Mouse (Mus musculus) midbrain, embryonic 15.5 days (tissue): Measurements from ENCODE around the gene Cdc45. TPM values are rescaled to one million over a fixed set of nuclear protein-coding genes. Genes with fewer than 3 reads are reported as not detected.
A peak's percentile ranks its signal among the peaks of the same experiment; 100 is the strongest.

ENCODE experiments used
- ATAC-seq: fragments of 200-750 bp; cut with Nextera tagmentation; replicated peaks from 2 replicates; pipeline ENCODE4 v1.8.0; 2017; ENCODE audit warnings: moderate TSS enrichment
- H3K27ac ChIP-seq: fragments of 300-500 bp; sonication (generic); 2 replicates; pipeline ENCODE4 v1.5.1; 2015; ENCODE audit warnings: mild to moderate bottlenecking, inconsistent platforms
- H3K27me3 ChIP-seq: fragments of 300-500 bp; sonication (generic); replicated peaks from 2 replicates; pipeline ENCODE4 v1.6.1; 2015; ENCODE audit warnings: inconsistent platforms
- H3K36me3 ChIP-seq: fragments of 300-500 bp; sonication (generic); replicated peaks from 2 replicates; pipeline ENCODE4 v1.6.1; 2015; ENCODE audit warnings: inconsistent platforms
- H3K4me1 ChIP-seq: fragments of 300-500 bp; sonication (generic); 2 replicates; pipeline ENCODE4 v1.6.1; 2015; ENCODE audit warnings: inconsistent platforms
- H3K4me2 ChIP-seq: fragments of 300-500 bp; sonication (generic); 2 replicates; pipeline ENCODE4 v1.6.1; 2015; ENCODE audit warnings: inconsistent platforms, mild to moderate bottlenecking, moderate library complexity
- H3K4me3 ChIP-seq: fragments of 300-500 bp; sonication (generic); 2 replicates; pipeline ENCODE4 v1.5.1; 2015; ENCODE audit warnings: mild to moderate bottlenecking, inconsistent platforms
- H3K9ac ChIP-seq: fragments of 300-500 bp; sonication (generic); 2 replicates; pipeline ENCODE4 v1.6.1; 2015; ENCODE audit warnings: mild to moderate bottlenecking, inconsistent platforms
- H3K9me3 ChIP-seq: fragments of 300-500 bp; sonication (generic); 2 replicates; pipeline ENCODE4 v1.6.1; 2016; ENCODE audit warnings: inconsistent platforms
- WGBS: fragments of 180-500 bp; shearing (Covaris S2); methylation state at CpG from one replicate; pipeline ENCODE4 v1.1.7; 2015; ENCODE audit warnings: mixed read lengths; 5-methylcytosine and 5-hydroxymethylcytosine counted together
- polyA plus RNA-seq: library from polyadenylated mRNA; unstranded; fragments of >200 nt; fragmentation: Nextera tagmentation; extraction: Ambion mirVana; gene quantifications from 2 replicates; pipeline ENCODE4 v1.2.1, GENCODE M21; 2015

Cdc45 gene
- polyA plus RNA-seq, 1 experiment from 2014 or later, result 6.9 TPM

DNA sequence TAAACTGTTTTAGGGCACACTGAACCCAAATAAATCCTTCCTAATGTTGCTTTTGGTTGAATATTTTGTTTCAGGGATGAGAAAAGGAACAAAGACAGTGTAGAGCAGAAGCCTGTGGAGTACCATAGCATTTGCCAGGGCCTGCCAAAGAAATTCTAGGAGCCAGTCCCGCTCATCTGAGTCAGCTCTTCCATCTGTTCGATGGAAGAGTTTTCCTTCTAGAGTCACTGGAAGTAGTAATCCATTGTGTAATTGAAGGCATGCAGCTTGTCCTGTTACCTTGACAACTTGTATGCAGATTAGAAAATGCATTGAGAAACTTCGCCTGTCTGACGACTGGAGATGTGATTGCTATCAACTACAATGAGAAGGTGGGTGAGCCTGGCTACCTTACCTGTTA is 11.1 kb upstream of the Cdc45 start:
- ATAC-seq, result no peak
- no peaks in the 10 kb centered on the region for H3K4me1 ChIP-seq
- no peaks in the 10 kb centered on the region for H3K27me3 ChIP-seq
- H3K9ac ChIP-seq, result no peak overlapping the region
- H3K36me3 ChIP-seq, result peaks cover 81% of the 10 kb centered on the region
- WGBS, result 66% methylated on average over 4 of the region's 4 CpGs
- no peak overlapping the region for H3K4me2 ChIP-seq
- H3K9me3 ChIP-seq, result no peaks in the 10 kb centered on the region
- no peak overlapping the region for H3K4me3 ChIP-seq
- H3K27ac ChIP-seq, result no peak overlapping the region

GRCm38 (mm10) chr16:18822356-18822755 is 10.6 kb upstream of the Cdc45 start:
- 87% methylated on average over 1 of the region's 1 CpGs for WGBS
- H3K27me3 ChIP-seq, result no peaks in the 10 kb centered on the region
- H3K4me1 ChIP-seq, result no peaks in the 10 kb centered on the region
- H3K4me3 ChIP-seq, result no peak overlapping the region
- no peaks in the 10 kb centered on the region for H3K9me3 ChIP-seq
- H3K4me2 ChIP-seq, result no peak overlapping the region
- peaks cover 77% of the 10 kb centered on the region for H3K36me3 ChIP-seq
- no peak for ATAC-seq
- no peak overlapping the region for H3K27ac ChIP-seq
- no peak overlapping the region for H3K9ac ChIP-seq

GRCm38 (mm10) chr16:18812385-18812910 is 661 bp upstream of the Cdc45 start:
- Histone ChIP-seq H3K9ac (peak overlapping the region; percentile 82), H3K27ac (peak overlapping the region; percentile 79), H3K9me3 (no peaks in the 10 kb centered on the region), H3K27me3 (no peaks in the 10 kb centered on the region), H3K4me1 (peaks cover 12% of the 10 kb centered on the region), H3K4me3 (peak overlapping the region; percentile 97), H3K36me3 (peaks cover 18% of the 10 kb centered on the region), H3K4me2 (peak overlapping the region; percentile 83)
- ATAC-seq, result peak; percentile 69
- 2% methylated on average over 31 of the region's 31 CpGs for WGBS

DNA sequence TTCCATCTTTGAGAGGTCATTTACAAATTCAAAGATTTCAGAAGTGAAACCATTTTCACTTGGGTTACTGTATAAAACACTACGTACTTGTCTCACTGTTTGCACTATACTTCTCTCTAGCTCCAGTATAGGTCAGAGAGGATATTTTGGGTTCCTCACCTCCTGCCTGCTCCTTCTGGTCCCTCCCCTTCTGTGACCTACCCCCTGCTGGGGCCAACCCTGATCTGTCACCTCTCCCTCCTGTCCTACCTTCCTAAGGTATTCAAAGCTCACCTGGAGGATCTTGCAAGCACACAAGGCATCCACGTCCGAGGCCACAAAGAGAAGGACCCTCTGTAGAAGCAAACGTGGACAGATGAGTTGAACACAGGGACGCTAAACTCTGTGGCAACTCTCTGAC is 755 bp downstream of the Cdc45 start:
- Histone ChIP-seq H3K4me2 (peak overlapping the region; percentile 83), H3K4me1 (peaks cover 12% of the 10 kb centered on the region), H3K27me3 (no peaks in the 10 kb centered on the region), H3K27ac (no peak overlapping the region), H3K9me3 (no peaks in the 10 kb centered on the region), H3K36me3 (peaks cover 9% of the 10 kb centered on the region; the same call in 1 of the 2 replicates), H3K9ac (no peak overlapping the region; the same call in 1 of the 2 replicates), H3K4me3 (peak overlapping the region; percentile 97)
- 10% methylated on average over 5 of the region's 5 CpGs for WGBS
- no peak for ATAC-seq

- H3K36me3 ChIP-seq, result no peaks in the 10 kb centered on the region
- H3K9ac ChIP-seq, result no peak overlapping the region
- H3K27me3 ChIP-seq, result no peaks in the 10 kb centered on the region
- WGBS, result 96% methylated on average over 5 of the region's 5 CpGs
- no peak overlapping the region for H3K4me3 ChIP-seq
- no peak overlapping the region for H3K27ac ChIP-seq
- H3K4me1 ChIP-seq, result peaks cover 12% of the 10 kb centered on the region
- H3K4me2 ChIP-seq, result no peak overlapping the region
- H3K9me3 ChIP-seq, result no peaks in the 10 kb centered on the region
- no peak for ATAC-seq
Measured at GRCm38 (mm10) chr16:18809001-18809400, 2.8 kb downstream of the Cdc45 start.

GRCm38 (mm10) chr16:18805746-18806145 is 6.0 kb downstream of the Cdc45 start:
- no peak overlapping the region for H3K4me2 ChIP-seq
- no peak for ATAC-seq
- 92% methylated on average over 2 of the region's 2 CpGs for WGBS

GRCm38 (mm10) chr16:18798841-18799240 is 12.9 kb downstream of the Cdc45 start:
- Histone ChIP-seq H3K27me3 (no peaks in the 10 kb centered on the region), H3K4me2 (no peak overlapping the region), H3K9ac (no peak overlapping the region), H3K36me3 (no peaks in the 10 kb centered on the region), H3K27ac (no peak overlapping the region), H3K4me3 (no peak overlapping the region), H3K4me1 (no peaks in the 10 kb centered on the region), H3K9me3 (no peaks in the 10 kb centered on the region)
- 0 out of 2 replicates have a peak, but pooled peaks have one; percentile 60 for ATAC-seq
- 64% methylated on average over 2 of the region's 2 CpGs for WGBS

More at GRCm38 (mm10) chr16:18805746-18806145, 6.0 kb downstream of the Cdc45 start:
- Histone ChIP-seq H3K9ac (no peak overlapping the region), H3K27ac (no peak overlapping the region), H3K9me3 (no peaks in the 10 kb centered on the region), H3K4me3 (no peak overlapping the region), H3K36me3 (no peaks in the 10 kb centered on the region), H3K27me3 (no peaks in the 10 kb centered on the region), H3K4me1 (no peaks in the 10 kb centered on the region)

- H3K9me3 ChIP-seq, result no peaks in the 10 kb centered on the region
- 94% methylated on average over 5 of the region's 5 CpGs for WGBS
- no peaks in the 10 kb centered on the region for H3K36me3 ChIP-seq
- no peaks in the 10 kb centered on the region for H3K27me3 ChIP-seq
- H3K9ac ChIP-seq, result no peak overlapping the region
- no peak overlapping the region for H3K4me2 ChIP-seq
- ATAC-seq, result no peak
- no peaks in the 10 kb centered on the region for H3K4me1 ChIP-seq
- no peak overlapping the region for H3K27ac ChIP-seq
- no peak overlapping the region for H3K4me3 ChIP-seq
Measured at GRCm38 (mm10) chr16:18798151-18798550, 13.6 kb downstream of the Cdc45 start.

DNA sequence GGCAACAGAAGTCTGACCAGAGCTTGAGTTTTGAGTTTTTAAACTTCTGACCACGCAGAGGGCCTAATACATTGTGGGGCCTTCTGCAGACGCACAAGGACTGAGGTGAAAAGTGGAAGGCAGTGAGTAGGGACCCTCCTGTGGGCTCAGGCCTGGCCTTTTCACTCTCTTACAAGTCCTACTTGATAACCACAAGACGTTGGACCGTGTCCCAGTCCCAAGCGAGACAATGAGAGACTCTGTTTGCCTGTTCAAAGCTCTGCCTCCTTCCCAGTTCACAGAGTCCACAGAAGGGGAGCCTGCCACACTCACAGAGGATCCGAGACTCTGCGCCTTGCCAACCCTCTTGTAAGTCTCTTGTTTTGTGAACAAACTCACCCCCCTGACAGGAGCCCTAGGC is 15.1 kb downstream of the Cdc45 start:
- 87% methylated on average over 7 of the region's 7 CpGs for WGBS
- H3K4me3 ChIP-seq, result no peak overlapping the region
- H3K9me3 ChIP-seq, result no peaks in the 10 kb centered on the region
- H3K4me1 ChIP-seq, result no peaks in the 10 kb centered on the region
- no peak overlapping the region for H3K9ac ChIP-seq
- no peaks in the 10 kb centered on the region for H3K27me3 ChIP-seq
- ATAC-seq, result no peak
- H3K27ac ChIP-seq, result no peak overlapping the region
- no peaks in the 10 kb centered on the region for H3K36me3 ChIP-seq
- H3K4me2 ChIP-seq, result no peak overlapping the region

DNA sequence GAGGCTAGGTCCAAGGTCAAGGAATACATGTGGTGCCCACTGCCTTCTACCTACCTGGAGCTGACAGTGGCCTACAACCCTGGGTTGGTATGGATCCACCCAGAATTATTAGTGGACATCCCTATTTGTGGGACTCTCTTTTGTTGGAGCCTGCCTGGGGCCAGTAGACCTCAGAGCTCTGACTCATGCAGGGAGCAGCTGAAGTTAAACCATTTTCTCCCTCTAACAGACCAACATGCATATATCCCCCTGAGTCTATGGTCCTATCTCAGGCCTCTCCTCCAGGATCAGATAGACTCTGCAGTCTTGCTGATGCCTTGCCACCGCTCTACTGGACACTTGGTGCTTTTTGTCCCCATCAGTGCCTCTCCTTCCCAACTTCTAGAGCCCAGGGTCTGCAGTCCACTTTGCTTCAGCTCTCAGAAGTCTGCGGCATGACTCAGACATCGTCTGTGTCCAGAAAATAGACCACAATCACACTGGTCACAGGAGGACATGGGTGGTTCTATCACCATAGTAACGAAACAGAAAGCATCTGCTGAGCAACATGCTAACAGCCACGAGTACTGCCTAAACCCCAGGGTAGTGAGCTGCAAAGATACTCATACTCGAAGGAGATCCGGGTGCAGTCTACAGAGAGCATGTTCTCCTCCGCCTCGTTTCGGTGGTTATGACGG is 16.4 kb downstream of the Cdc45 start:
- Histone ChIP-seq H3K27ac (no peak overlapping the region), H3K36me3 (no peaks in the 10 kb centered on the region), H3K4me3 (no peak overlapping the region), H3K9me3 (no peaks in the 10 kb centered on the region), H3K4me1 (no peaks in the 10 kb centered on the region), H3K9ac (no peak overlapping the region), H3K4me2 (no peak overlapping the region), H3K27me3 (no peaks in the 10 kb centered on the region)
- 88% methylated on average over 11 of the region's 11 CpGs for WGBS
- no peak for ATAC-seq

DNA sequence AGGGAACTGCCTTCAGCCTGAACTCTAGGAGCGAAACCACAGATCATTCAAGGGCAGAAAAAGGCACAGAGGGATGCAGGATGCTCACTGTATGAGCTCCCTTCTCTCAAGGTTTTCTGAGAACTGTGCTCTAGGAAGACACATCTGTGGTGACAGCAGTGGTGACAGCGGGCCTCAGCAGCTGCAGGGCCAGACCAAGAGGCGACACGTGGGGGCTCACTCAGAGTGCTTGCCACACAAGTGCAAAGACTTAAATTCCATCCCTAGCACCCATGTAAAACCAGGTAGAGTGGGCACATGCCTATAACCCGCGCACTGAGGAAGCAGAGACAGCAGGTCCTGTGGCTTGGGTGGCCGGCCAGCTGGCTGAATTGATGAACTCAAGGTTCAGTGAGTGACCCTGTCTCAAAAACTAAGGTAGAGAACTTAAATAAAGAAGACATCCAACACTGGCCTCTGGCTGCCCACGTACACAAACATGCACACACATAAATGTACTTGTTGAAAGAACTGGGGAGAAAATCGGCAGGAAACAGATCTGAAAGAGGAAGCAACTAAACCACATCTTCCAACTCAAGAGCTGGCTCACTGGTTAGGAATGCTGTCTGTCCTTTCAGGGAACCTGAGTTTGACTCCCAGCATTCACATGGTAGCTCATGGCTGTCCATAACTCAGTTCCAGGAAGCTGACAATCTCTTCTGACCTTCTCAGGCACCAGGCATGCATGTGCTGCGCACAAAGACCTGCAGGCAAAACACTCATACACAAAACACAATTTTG is 23.0 kb downstream of the Cdc45 start:
- Histone ChIP-seq H3K9ac (no peak overlapping the region), H3K9me3 (no peaks in the 10 kb centered on the region), H3K36me3 (no peaks in the 10 kb centered on the region), H3K4me2 (no peak overlapping the region), H3K27ac (no peak overlapping the region), H3K4me1 (no peaks in the 10 kb centered on the region), H3K4me3 (no peak overlapping the region), H3K27me3 (no peaks in the 10 kb centered on the region)
- 94% methylated on average over 10 of the region's 10 CpGs for WGBS
- ATAC-seq, result no peak

GRCm38 (mm10) chr16:18786652-18787051 is 25.1 kb downstream of the Cdc45 start:
- Histone ChIP-seq H3K36me3 (no peaks in the 10 kb centered on the region), H3K4me1 (no peaks in the 10 kb centered on the region), H3K9ac (no peak overlapping the region), H3K9me3 (no peaks in the 10 kb centered on the region), H3K27me3 (no peaks in the 10 kb centered on the region), H3K4me3 (no peak overlapping the region), H3K4me2 (no peak overlapping the region), H3K27ac (no peak overlapping the region)
- 92% methylated on average over 10 of the region's 10 CpGs for WGBS
- no peak for ATAC-seq
